Mouse (Mus musculus): Measurements from ENCODE around the gene Mast3.

Gene Mast3

GRCm38 (mm10) chr8:70746676-70747075 is 58.2 kb downstream of the Mast3 start:
- in situ Hi-C loops (cut with MseI, MboI), result no loop called here

- in situ Hi-C loops (cut with MseI, MboI), result no loop called here
Observed at GRCm38 (mm10) chr8:70745691-70746220, 59.1 kb downstream of the Mast3 start.

- in situ Hi-C loops (cut with MseI, MboI), result no loop called here
Observed at GRCm38 (mm10) chr8:70744806-70745205, 60.0 kb downstream of the Mast3 start.

GRCm38 (mm10) chr8:70743656-70744590 is 60.9 kb downstream of the Mast3 start:
- in situ Hi-C loops (cut with MseI, MboI), result no loop called here

- in situ Hi-C loops (cut with MseI, MboI), result no loop called here
Observed at GRCm38 (mm10) chr8:70742981-70743655, 61.7 kb downstream of the Mast3 start.

- in situ Hi-C loops (cut with MseI, MboI), result no loop called here
Observed at GRCm38 (mm10) chr8:70742176-70742575, 62.7 kb downstream of the Mast3 start.

- in situ Hi-C loops (cut with MseI, MboI), result no loop called here
Observed at GRCm38 (mm10) chr8:70741661-70742060, 63.2 kb downstream of the Mast3 start.

- in situ Hi-C loops (cut with MseI, MboI), result no loop called here
Observed at GRCm38 (mm10) chr8:70738211-70738610, 66.6 kb downstream of the Mast3 start.

- in situ Hi-C loops (cut with MseI, MboI), result no loop called here
Observed at GRCm38 (mm10) chr8:70737705-70738104, 67.1 kb downstream of the Mast3 start.

- in situ Hi-C loops (cut with MseI, MboI), result no loop called here
Observed at GRCm38 (mm10) chr8:70730956-70731355, 73.9 kb downstream of the Mast3 start.

- in situ Hi-C loops (cut with MseI, MboI), result no loop called here
Observed at GRCm38 (mm10) chr8:70729808-70730475, 74.9 kb downstream of the Mast3 start.
